ENCODE assay signal across 22 mouse cellular contexts in genomic region chr5:30955751-30956150, GRCm38 (mm10). TPM values are rescaled to one million over a fixed set of nuclear protein-coding genes. Genes with fewer than 3 reads are reported as not detected.
"Had no signal": no experiment of that assay in that cellular context is flagged by ENCODE, and none has a peak within 500 bp of the region (broad histone marks: within the 10 kb centered on the region; RNA-seq: fewer than 3 reads in every experiment).

No protein-coding gene starts in this region.

- H3K27me3 ChIP-seq: heart, embryonic 13.5 days; heart, embryonic 15.5 days; hindbrain, embryonic 12.5 days; hindbrain, embryonic 15.5 days; kidney, embryonic 15.5 days; limb, embryonic 13.5 days; limb, embryonic 15.5 days; liver, embryonic 12.5 days had no signal

- DNase-seq: gastrocnemius, postnatal 14 days; gastrocnemius, postnatal 36 days; heart, adult 2 months; heart, postnatal 14 days; heart, postnatal 36 days; kidney, adult 11 months; kidney, adult 2 months; kidney, adult 9 months; kidney, postnatal 14 days; kidney, postnatal 36 days; layer of hippocampus, adult 9-11 months; layer of hippocampus, postnatal 36 days; left cerebral cortex, postnatal 4 days had no signal

- H3K4me3 ChIP-seq: heart, adult 2 months; heart, embryonic 13.5 days; heart, embryonic 15.5 days; hindbrain, embryonic 12.5 days; hindbrain, embryonic 15.5 days; kidney, embryonic 15.5 days; limb, embryonic 13.5 days; limb, embryonic 15.5 days; liver, embryonic 12.5 days had no signal

RNA-seq across cellular contexts. Expression of gene Tcf23, which starts 12.7 kb away (rescaled TPM):
- polyA plus RNA-seq: hindbrain, embryonic 12.5 days; hindbrain, embryonic 15.5 days; limb, embryonic 11.5 days; limb, embryonic 13.5 days had no signal
